Mouse (Mus musculus) erythroblast, embryonic 14.5 days (primary cell): ENCODE measurements around the gene Rps2.

ENCODE experiments used
- GATA1 ChIP-seq: IDR thresholded peaks from 2 replicates; pipeline ENCODE4 v1.6.1; 2012; ENCODE audit warnings: low read length, inconsistent platforms, mixed read lengths
- TAL1 ChIP-seq: IDR thresholded peaks from 3 replicates; pipeline ENCODE4 v1.6.1; 2012; ENCODE audit warnings: low read length, inconsistent platforms, mixed read lengths

- no peak for TF ChIP-seq GATA1
- no peak for TF ChIP-seq TAL1
Measured at GRCm38 (mm10) chr17:24695326-24696010, 22.4 kb upstream of the Rps2 start.
